Mouse (Mus musculus): ENCODE results near the gene Kat7. TPM values are rescaled to one million over a fixed set of nuclear protein-coding genes. Genes with fewer than 3 reads are reported as not detected.

Gene Kat7
- total RNA-seq, 2 experiments from 2014 or later, result 76.5 to 82.0 TPM

DNA sequence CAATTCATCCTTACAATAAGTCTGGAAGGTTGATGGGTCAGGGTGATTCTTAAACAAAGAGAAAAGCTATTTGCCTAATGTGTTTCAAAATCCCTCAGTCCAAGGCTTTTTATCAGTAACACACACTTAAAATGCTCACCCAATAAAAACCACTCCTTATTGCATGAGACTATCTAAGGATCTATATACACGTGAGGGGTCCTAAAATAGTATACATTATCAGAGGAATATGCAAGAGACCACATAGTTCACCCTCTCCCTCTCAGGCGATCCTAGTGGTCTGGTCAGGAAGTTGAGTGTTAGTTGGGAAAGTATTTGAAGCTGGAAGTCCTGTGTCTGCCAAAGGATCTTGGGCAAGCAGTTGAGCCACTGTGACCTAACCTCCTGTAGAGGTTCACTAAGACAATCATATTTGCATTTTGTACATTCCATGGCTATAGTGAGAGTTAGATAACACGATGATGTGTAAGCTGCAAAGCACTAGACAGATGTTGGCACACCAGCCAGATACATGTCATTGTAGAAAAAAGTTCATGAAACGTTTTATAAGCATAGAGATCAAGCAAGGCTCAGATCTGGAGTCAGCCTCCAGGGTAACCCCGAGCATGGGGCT lies 24.5 kb upstream of the Kat7 start:
- no peak for DNase-seq (ENCODE audit: low spot score in 2 of 2)

DNA sequence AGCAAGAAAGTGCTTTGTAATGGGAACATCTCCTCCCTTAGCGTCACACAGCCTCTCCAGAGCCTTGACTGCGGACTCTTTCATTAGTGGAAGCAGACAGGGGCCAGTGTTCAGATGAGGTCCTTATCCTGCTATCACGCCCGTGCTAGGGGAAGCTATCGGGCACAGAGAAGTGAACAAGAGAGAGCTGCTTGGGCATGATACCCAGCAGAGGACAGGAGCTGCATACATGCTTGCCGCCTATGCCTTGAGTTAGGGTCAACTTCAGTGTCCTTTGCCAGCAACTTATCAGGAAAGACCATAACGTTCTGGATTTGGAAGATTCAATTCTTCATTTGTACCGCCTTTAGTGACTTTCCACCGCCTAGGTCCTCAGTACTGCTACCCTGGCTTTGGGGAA lies 23.8 kb upstream of the Kat7 start:
- no peak for DNase-seq (ENCODE audit: low spot score in 2 of 2)

DNA sequence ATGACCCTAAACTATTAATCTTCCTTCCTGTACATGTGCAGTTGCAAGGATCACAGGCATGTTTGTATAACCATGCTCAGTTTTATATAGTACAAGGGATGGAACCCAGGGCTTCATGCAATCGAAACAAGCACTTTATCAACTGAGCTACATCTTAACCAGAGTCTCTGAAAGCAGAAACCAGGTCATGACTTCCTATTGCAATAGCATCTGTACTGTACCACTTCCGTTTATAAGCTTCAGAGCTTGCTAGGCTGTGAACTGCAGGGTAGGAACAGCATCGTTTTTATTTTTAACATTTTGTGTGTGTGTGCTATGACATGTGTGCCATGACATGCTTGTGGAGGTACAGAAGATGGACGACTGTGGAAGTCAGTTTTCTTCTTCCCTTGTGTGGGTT lies 23.2 kb upstream of the Kat7 start:
- DNase-seq (ENCODE audit: low spot score in 2 of 2), result no peak

DNA sequence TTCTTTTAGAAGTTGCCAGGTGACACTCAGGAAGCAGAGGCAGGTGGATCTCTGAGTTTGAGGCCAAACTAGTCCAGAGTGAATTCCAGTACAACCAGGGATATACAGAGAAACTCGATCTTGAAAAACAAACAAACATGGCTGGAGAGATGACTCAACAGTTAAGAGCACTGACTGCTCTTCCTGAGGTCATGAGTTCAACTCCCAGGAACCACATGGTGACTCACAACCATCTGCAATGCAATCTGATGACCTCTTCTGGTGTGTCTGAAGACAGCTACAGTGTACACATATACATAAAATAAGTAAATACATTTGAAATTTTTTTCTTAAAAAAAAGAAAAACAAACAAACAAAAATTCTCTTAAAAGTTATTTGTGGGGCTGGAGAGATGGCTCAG lies 20.6 kb upstream of the Kat7 start:
- no peak for DNase-seq (ENCODE audit: low spot score in 2 of 2)

- DNase-seq (ENCODE audit: low spot score in 2 of 2), result no peak
These were observed 18.6 kb upstream of the Kat7 start for GRCm38 (mm10) chr11:95328629-95329028.

- no peak for DNase-seq (ENCODE audit: low spot score in 2 of 2)
These were observed 16.2 kb upstream of the Kat7 start for GRCm38 (mm10) chr11:95326243-95326642.

DNA sequence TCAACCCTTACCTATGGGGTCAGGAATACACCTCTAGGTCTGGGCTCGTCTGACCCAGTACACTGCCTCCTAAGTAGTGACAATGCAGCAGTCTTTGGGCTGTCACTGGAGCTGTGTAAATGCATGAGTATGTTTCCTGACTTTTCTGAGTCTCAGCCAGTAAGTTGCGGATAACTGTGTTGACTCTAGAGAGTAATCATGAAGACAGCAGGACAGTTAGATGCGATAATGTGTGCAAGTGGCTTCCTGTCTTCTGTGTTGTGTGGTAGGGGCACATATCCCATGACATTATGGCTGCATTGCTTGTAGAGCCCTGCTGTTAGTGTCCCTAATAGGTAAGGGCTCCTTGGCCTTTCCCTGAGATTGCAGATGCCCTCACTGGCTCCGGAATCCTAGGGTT lies 15.8 kb upstream of the Kat7 start:
- no peak for DNase-seq (ENCODE audit: low spot score in 2 of 2)

DNA sequence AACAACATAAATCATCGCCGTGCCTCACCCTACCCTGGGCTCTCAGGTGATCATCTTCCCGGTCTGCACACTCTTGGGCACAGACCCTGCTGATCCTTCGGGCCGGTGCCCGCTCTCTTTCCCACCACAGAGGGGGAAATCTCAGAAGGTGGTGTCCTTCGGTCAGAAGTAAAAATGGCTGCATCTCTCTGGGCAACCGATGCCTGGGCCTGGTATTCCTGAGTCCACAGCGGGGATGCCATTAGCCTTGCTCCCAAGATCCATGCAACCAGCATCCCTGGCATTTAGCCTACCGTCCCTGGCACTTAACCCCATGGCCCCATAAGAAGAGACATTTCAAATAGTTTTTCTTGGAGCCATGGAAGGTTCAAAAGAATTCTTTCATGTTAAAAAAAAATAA lies 14.1 kb upstream of the Kat7 start:
- no peak for DNase-seq (ENCODE audit: low spot score in 2 of 2)

GRCm38 (mm10) chr11:95320010-95320409 lies 10.0 kb upstream of the Kat7 start:
- no peak for DNase-seq (ENCODE audit: low spot score in 2 of 2)

DNA sequence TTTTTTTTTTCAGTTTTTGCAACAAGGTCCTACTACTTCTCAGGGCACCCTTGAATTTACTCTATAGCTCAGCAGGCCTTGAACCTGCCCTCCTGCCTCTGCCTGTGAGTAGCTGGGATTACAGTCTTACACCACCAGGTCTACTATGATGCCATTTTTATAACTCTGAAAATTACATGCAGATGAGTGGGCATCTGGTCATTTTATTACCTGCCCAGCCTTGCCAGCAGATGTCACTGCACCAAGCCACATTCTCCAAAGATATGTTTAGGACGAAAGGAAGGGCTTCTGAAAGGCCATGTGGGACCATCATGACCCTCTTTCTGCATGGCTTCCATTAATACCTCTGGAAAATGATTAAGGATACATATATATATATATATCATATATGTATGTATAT lies 9.5 kb upstream of the Kat7 start:
- DNase-seq (ENCODE audit: low spot score in 2 of 2), result no peak

DNA sequence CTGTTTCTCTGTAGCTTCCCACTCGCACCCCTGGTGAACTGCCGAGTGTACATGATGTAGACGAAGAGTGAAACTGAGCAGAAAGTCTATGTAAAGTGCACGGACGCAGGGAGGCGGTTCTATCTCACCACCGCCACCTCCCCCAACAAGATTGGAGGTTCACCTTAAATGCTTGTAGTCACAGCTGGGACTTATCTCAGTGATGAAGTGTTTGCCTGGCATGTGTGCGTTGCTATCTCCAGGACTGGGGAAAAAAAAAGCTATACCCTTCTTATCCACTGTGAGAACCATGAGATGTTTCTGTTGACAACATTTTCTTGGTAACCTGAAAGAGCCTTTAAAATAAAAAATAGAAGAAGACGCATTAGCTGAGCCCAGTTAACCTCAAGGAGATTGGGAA lies 8.1 kb upstream of the Kat7 start:
- DNase-seq (ENCODE audit: low spot score in 2 of 2), result no peak

GRCm38 (mm10) chr11:95315215-95315955 lies 5.3 kb upstream of the Kat7 start:
- no peak for DNase-seq (ENCODE audit: low spot score in 2 of 2)

GRCm38 (mm10) chr11:95311425-95311807 lies 1.4 kb upstream of the Kat7 start:
- no peak for DNase-seq (ENCODE audit: low spot score in 2 of 2)

DNA sequence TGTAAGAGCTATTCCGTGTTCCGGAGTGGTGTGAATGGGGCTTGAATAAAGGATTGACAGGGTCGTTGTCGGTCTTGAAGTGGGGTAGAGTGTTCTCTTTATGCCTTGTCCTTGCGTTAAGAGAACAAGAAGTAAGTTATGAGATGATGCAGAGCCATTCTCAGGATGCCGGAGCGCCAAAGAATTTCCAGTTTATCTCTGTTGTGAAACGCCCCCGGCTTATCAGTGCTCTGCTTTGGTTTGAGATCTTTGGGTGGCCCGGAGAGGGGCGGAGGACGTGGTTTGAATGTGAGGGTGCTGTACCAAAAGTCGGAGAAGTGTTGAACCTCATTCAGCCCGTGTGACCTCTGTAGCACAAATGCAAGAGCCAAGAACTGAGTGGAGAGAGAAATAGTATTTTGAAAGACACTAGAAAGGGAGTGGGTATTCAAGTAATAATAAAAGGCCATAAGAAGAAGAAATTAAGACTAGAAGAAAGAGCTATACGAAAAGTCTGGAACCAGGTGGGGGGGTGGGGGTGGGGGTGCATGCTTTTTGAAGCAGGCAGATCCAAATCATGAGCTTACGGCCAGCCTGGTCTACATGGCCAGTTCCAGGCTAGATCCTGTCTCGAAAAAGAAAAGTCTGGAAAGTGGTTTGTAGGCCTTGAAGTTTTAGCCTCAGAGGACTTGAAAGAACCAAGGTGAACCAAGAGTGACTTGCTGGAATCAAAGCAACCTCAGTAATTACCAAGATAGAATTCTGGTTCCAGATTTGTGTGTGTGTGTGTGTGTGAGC lies 790 bp upstream of the Kat7 start:
- no peak for DNase-seq (ENCODE audit: low spot score in 2 of 2)

GRCm38 (mm10) chr11:95309510-95310006 lies 488 bp downstream of the Kat7 start:
- peak; percentile 96 to 99 for DNase-seq (ENCODE audit: low spot score in 2 of 2)

DNA sequence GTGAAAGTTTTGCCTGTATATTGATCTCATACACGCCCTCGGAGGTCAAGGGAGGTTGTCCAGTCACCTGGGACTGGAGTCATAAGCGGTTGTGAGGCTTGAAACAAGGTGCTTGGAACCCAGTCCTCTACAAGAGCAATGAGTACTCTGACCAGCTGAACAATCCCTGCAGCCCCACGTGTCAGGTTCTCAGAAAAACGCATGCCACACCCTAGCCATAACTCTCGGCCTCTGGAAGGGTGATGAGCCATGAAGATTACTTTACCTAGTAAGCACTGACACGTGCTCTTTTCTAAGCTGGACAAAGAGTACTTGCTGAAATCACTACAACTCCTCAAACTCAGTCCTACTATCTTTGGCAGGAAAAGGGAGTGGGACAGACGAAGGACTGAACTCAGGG lies 2.5 kb downstream of the Kat7 start:
- DNase-seq (ENCODE audit: low spot score in 2 of 2), result no peak

DNA sequence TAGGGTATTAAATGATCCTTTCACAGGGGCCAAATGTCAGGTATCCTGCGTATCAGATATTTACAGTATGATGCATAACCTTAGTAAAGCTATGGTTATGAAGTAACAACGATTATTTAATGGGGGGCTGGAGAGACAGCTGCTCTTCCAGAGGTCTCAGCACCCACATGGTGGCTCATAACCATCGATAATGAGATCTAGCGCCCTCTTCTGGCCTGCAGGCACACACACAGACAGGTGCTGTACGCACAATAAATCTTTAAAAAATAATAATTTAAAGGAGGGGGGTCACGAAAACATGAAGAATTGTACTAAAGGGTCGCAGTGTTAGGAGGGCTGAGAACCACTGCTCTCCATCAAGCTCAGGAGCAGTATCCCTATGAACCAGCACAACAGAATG lies 4.4 kb downstream of the Kat7 start:
- no peak for DNase-seq (ENCODE audit: low spot score in 2 of 2)

- DNase-seq (ENCODE audit: low spot score in 2 of 2), result no peak
These were observed 8.3 kb downstream of the Kat7 start for GRCm38 (mm10) chr11:95301772-95302171.

DNA sequence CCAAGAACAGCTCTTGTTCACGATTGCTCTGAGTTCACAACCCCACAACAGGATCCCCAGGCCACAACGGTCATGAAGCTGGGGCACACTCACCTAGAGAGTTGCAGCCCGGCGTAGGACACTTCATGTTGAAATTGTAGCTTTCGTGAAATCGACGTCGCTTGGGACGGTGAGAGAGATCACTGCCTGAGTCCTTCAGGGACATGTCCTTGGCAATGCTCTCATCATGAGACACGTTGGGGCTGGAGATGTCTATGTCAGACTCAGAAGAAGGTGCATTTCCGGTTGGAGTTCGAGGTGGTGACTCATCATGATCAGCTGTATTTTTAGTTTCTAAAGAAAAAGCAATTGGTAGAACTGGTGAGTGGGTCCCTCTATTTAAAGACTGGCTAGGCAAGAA lies 10.2 kb downstream of the Kat7 start:
- no peak for DNase-seq (ENCODE audit: low spot score in 2 of 2)

DNA sequence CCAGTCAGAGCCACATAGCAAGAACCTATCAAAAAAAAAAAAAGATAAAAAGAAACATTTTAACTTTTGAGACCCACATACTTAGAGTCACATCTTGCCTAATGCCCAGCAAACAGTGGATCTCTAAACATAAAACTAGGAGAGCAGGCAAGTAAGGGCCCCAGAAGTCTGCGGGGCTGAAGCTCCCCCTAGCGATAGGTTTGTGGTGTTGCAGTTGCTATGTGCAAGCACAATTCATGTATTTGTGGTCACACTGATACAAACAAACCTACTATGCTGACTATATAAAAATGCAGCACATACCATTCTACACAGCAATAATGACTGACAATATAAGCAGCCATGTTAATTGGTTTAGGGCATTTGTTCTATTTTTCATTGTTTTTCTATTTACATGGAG lies 11.9 kb downstream of the Kat7 start:
- no peak for DNase-seq (ENCODE audit: low spot score in 2 of 2)

DNA sequence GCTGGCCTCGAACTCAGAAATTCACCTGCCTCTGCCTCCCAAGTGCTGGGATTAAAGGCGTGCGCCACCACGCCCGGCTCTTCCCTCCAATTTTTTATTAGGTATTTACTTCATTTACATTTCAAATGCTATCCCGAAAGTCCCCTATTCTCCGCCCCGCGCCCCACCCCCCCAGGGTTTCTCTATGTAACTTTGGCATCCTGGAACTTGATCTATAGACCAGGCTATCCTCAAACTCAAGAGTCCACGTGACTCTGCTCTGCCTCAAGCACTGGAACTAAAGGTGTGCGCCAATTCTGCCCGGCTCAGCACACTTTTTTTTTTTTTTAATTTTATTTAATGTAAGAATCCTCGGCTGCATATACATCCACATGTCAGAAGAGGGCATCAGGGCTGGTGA lies 14.3 kb downstream of the Kat7 start:
- DNase-seq (ENCODE audit: low spot score in 2 of 2), result no peak

- DNase-seq (ENCODE audit: low spot score in 2 of 2), result no peak
These were observed 16.9 kb downstream of the Kat7 start for GRCm38 (mm10) chr11:95293017-95293624.
